Mouse (Mus musculus): ENCODE results near the gene Sept4.

Sept4 gene

GRCm38 (mm10) chr11:87568255-87568953, at the start of gene Sept4:
Gene Sept4 (plus strand): TSS chr11:87568903.
- no peak for DNase-seq (ENCODE audit: low read depth, low spot score)

GRCm38 (mm10) chr11:87519260-87519659, 49.4 kb upstream of the Sept4 start:
- peak; percentile 67 for DNase-seq (ENCODE audit: low read depth, low spot score)

- no peak for DNase-seq (ENCODE audit: low read depth, low spot score)
Observed at GRCm38 (mm10) chr11:87523466-87523865, 45.2 kb upstream of the Sept4 start.

DNA sequence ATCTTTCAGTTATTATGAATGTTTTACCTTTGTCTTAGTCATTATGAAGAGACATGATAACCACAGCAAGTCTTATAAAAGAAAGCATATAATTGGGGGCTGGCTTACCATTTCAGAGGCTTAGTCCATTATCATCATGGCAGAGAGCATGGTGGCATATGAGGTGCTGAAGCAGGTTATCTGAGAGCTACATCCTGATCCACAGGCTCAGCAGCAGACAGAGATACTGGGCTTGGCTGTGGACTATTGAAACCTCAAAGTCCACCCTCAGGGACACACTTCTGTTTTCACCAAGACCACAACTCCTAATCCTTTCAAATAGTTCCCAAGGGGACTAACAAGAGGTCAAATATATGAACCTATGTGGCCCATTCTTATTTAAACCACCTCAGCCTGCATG, 44.7 kb upstream of the Sept4 start:
- DNase-seq (ENCODE audit: low read depth, low spot score), result no peak

DNA sequence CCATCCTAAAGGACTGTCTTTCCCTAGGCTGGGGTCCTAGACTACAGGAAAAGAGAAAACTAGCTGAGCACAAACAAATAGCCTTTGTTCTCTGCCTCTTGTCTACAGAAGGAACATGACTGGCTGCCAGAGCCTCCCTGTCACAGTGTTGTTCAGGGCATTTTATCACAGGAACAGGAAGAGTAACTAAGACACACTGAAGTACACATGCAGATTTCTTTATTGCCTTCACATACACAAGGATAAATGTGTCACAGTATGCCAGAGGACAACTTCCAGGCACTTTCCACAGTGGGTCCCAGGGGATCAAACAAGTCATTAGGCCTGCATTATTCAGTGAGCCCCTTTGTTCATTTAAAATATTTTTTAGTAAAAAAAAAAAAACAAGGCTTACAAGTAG, 43.9 kb upstream of the Sept4 start:
- DNase-seq (ENCODE audit: low read depth, low spot score), result no peak

DNA sequence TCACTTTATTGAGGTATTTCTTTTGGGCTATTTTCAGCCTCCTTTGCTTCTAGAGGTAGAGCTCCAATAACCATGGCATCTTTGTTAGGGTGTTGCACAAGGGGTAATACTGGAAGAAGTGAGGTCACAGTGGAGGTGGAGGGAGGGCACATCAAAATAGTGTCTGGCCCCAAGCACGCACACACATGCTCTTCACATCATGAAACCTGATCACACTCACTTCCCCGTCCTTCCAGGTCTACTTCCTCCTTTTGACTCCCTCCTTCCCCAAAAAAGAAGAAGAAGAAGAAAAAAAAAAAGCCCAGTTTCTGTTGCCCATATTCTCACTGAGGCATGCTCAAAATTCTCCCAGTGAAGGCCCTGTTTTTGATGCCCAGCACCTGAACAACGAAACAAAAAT, 41.3 kb upstream of the Sept4 start:
- no peak for DNase-seq (ENCODE audit: low read depth, low spot score)

DNA sequence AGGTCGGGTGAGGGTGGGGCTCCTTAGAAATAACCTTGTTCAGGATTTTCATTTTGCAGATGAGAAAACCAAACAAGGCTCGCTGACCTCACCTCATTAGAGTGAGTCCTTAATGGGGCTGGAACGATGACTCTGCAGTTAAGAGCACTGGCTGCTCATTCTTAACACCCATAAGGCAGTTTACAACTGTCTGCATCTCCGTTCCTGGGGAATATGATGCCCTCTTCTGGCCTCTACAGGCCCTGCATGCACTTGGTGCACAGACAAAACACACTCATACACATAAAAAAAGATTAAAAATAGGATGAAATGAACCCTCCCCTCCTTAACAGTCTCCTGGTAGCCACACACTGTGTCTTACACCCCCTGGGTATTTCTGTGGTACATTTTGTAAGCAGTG, 40.7 kb upstream of the Sept4 start:
- no peak for DNase-seq (ENCODE audit: low read depth, low spot score)

DNA sequence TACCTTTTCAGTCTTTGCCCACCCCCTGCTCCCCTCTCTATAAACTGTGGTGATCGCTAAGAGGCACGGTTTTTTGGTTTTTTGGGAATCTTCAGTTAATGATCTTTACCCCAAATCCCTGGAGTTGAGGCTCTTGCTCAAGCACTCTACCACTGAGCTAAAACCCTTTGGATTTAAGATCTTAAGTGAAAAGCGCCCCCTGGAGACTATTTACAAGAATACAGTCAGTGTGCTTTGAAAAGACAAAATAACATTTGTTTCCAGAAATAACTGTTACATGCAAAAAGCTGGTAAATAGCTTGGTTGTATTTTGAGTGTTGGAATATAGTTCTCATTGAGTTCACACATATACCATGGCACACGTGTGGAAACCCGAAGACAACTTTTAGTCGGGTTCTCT, 37.0 kb upstream of the Sept4 start:
- DNase-seq (ENCODE audit: low read depth, low spot score), result peak; percentile 24

DNA sequence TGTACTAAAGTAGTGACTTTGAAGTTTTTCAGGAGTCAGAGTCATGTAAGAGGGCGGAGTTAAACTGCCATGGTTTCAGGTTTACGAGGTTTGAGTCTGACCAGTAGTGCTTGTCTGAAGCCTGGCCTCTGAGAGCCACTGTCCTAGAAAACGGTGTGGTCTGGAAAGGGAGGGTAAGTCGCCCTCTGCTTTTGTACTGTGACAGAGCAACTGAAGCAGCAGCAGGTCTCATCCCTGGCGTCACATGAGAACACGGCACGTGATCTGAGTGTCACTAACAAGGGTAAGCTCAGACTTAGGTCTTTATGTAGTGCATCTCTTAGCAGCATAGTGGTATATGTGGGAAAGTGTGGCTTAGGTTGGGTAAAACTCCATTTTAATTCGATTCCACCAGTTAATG, 26.4 kb upstream of the Sept4 start:
- no peak for DNase-seq (ENCODE audit: low read depth, low spot score)

DNA sequence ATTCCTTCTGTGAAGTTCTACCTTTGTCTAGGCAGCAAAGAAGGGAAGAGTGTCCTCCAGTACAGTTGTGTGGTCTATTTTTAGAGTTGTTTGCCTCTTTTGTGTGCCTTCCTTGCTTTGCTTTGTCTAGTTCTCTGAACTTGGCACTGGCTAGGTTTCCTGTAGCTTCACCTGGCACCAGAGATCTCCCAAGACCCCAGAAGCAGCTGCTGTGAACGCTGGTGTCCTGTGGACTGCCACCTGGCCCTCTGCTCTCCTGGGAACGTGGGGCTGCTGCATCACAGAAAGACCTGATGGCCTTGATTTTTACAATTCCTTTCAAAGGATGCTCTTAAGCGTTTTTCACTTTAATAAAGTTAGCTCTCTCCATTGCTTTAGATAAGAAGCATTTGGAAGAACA, 25.8 kb upstream of the Sept4 start:
- no peak for DNase-seq (ENCODE audit: low read depth, low spot score)

DNA sequence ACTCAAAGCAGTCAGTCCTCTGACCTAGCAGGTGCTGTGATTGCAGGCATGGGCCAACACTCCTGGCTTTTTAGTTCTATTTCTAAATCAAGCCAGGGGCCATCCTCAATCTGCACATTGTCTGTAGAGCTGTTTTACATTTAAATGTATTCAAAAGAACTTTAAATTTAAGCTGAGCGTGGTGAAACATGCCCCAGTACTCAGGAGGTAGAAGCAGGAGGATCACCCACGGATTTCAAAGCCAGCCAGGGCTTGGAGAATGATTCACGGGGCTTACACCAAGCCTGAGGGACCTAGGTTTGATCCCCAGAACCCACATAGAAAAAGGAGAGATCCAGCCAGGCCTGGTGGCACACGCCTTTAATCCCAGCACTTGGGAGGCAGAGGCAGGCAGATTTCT, 15.4 kb upstream of the Sept4 start:
- no peak for DNase-seq (ENCODE audit: low read depth, low spot score)

DNA sequence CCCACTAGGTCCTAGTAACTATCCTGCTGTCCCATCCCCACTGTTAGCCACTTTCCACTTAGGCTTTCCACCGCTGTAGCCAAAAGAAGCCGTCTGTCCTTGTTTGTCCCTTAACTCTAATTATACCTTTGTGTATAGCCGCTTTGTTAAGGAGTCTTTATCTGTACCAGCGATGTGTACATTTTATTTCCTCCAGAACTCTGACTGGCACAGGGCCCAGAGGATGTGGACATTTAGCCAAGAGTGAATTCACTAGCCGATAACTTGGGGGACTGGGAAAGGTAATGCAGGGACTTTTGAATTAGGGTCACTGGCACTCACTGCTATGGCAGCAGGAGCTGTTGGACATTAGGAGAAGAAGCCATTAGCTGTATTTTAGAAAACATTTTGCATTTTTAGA, 14.3 kb upstream of the Sept4 start:
- DNase-seq (ENCODE audit: low read depth, low spot score), result no peak

GRCm38 (mm10) chr11:87555106-87555703, 13.5 kb upstream of the Sept4 start:
- DNase-seq (ENCODE audit: low read depth, low spot score), result no peak

- DNase-seq (ENCODE audit: low read depth, low spot score), result no peak
Observed at GRCm38 (mm10) chr11:87561208-87561607, 7.5 kb upstream of the Sept4 start.

DNA sequence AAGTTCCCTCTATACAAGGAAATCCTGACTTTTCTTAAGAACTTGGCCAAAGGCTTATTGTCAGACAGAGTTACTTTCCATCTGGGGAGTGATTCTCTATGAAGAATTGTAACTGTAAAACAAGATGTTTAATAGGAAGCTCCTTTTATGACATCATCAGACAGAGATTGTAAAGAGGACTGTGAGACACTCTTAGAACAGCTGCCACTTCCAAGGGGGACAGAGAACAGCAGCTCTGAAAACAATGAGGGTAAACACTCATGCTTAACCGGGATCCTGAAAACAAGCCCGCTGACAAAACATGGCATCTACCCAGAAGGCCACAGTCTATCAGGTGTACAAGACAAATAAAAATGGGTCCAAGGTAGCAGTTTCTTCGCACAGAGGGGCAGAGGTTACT, 2.2 kb upstream of the Sept4 start, which contains the start of gene Gm11492:
TSS of gene Gm11492 (plus strand) at position 153 of the 400 bp plus-strand sequence.
- DNase-seq (ENCODE audit: low read depth, low spot score), result no peak

GRCm38 (mm10) chr11:87570743-87571142, 2.0 kb downstream of the Sept4 start:
- no peak for DNase-seq (ENCODE audit: low read depth, low spot score)

DNA sequence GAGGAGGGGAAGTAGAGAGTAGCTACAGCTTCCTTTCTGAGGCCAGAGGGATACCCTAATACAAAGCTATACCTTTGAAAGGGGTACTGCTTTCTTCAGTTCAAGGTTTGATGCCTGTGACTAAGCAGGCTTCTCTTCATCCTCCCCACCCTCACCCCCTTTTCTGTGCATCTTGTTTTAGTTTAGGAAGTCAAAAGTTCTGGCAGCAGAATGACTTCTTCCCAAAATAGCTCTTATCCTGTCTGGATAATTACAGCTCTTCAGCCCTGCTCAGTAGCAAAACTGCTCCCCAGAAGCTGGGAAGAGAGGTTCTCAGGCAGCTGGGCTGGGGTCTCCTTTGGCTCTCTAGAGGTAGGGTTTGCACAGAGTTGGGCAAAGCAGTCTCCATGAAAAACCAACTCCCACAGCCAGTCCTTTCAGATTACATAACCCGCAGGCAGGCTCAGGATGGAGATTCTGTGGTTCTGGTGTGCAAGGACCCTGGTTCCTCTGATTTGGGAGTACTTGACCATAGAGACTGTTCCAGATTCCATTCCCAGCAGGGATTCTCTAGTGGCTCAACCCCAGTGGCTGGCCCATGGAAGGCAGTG, 2.8 kb downstream of the Sept4 start:
- no peak for DNase-seq (ENCODE audit: low read depth, low spot score)

GRCm38 (mm10) chr11:87573751-87574150, 5.0 kb downstream of the Sept4 start:
- no peak for DNase-seq (ENCODE audit: low read depth, low spot score)

DNA sequence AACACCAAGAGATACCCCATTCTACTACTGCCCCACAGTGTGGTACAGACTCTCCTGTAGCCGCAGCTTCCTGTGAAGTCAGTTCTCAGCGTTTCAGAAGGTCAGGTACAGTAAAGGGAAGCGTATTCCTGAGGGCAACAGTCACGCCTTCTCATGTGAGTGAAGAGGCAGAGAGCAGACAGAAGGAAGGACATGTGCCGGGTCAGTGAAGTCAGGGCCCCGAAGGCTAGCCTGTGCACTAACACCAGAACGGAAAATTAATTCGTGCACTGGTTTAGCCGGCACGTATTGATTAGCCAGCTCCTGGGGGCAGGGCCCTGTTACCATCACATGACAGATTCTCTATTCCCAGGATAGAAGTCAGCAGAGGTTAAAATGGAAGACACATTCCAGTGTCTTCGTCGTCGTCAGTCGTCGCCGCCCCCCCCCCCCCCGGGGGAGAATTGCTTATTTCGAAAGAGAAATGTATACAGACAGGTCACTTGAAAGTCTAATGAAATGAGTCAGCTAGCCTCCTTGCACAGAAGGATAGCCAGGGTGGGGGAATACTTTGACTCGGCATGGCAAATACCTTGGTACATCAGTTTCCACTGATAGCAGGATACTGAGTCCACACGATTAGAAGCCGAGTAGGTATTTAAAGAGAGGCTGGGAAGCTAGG, 5.9 kb downstream of the Sept4 start:
- DNase-seq (ENCODE audit: low read depth, low spot score), result no peak

GRCm38 (mm10) chr11:87577601-87578248, 9.0 kb downstream of the Sept4 start:
- DNase-seq (ENCODE audit: low read depth, low spot score), result no peak

DNA sequence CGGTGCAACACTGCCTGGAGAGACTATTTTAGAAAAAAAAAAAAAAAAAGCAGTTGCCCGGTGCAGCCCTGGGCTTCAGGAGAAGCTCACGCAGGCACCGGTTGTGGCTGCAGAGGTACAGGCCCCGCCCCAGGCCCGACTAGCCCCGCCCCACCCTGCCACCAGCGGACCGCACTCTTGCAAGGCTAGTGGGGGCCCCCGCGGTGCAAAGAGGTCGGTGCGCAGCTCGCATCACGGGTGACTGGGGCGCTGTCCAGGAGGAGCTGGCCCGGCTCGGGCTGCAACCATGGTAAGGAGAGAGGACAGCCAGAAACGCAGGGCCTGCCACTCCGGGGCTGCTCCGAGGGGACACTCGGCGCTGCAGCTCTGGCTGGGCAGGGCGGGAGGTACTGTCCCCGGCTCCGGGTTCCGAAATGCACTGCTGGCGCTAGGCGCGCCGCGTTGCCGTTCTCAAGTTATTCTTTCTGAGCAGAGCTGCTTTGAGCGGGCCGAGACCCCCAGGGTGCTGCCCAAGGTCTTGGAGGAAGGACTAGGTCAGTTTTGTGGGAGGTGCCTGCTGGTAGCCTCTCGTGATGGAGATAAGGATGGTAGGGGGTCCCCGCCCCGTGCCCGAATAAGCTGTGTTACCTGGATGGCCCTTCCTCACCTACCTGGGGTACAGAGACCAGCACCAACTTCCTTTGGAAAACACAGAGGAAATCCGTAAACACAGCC, 9.7 kb downstream of the Sept4 start:
- peak; percentile 72 for DNase-seq (ENCODE audit: low read depth, low spot score)
